Mouse (Mus musculus): ENCODE data around the gene Thnsl2. TPM values are rescaled to one million over a fixed set of nuclear protein-coding genes. Genes with fewer than 3 reads are reported as not detected.

Gene Thnsl2
- polyA plus RNA-seq, 1 experiment from 2014 or later: 3.9 TPM

GRCm38 (mm10) chr6:71125043-71125893 is 19.0 kb downstream of the Thnsl2 start:
- Histone ChIP-seq H3K4me2 (ENCODE audit: low read length) (no peak overlapping the region), H3K27me3 (ENCODE audit: control insufficient read depth, insufficient read depth, low read length) (no peaks in the 10 kb centered on the region), H3K4me3 (replicated peaks; ENCODE audit: low read depth, low read length) (no peak overlapping the region), H3K9me3 (ENCODE audit: control insufficient read depth, low read length) (no peaks in the 10 kb centered on the region), H3K36me3 (ENCODE audit: control insufficient read depth, insufficient read depth, low read length) (no peaks in the 10 kb centered on the region), H3K9ac (replicated peaks; ENCODE audit: low read length) (no peak overlapping the region), H3K4me1 (ENCODE audit: control insufficient read depth, insufficient read depth, low read length) (no peaks in the 10 kb centered on the region), H3K27ac (replicated peaks; ENCODE audit: low read depth, low read length) (no peak overlapping the region)
- 8% methylated on average over 3 of the region's 3 CpGs for WGBS
- ATAC-seq (ENCODE audit: low FRiP score, low TSS enrichment) (peak; percentile 34; the same call in 1 of the 2 replicates), DNase-seq (peak; percentile 91)

- DNase-seq: peak; percentile 14
- H3K4me3 ChIP-seq (replicated peaks; ENCODE audit: low read depth, low read length): no peak overlapping the region
- no peak overlapping the region for H3K27ac ChIP-seq (replicated peaks; ENCODE audit: low read depth, low read length)
- no peaks in the 10 kb centered on the region for H3K4me1 ChIP-seq (ENCODE audit: control insufficient read depth, insufficient read depth, low read length)
- ATAC-seq (ENCODE audit: low FRiP score, low TSS enrichment): no peak
- no peak overlapping the region for H3K4me2 ChIP-seq (ENCODE audit: low read length)
- H3K9ac ChIP-seq (replicated peaks; ENCODE audit: low read length): no peak overlapping the region
- no peaks in the 10 kb centered on the region for H3K36me3 ChIP-seq (ENCODE audit: control insufficient read depth, insufficient read depth, low read length)
- H3K9me3 ChIP-seq (ENCODE audit: control insufficient read depth, low read length): no peaks in the 10 kb centered on the region
- WGBS: 9% methylated on average over 8 of the region's 10 CpGs
- H3K27me3 ChIP-seq (ENCODE audit: control insufficient read depth, insufficient read depth, low read length): no peaks in the 10 kb centered on the region
These were observed 24.5 kb downstream of the Thnsl2 start for GRCm38 (mm10) chr6:71119577-71120254.

GRCm38 (mm10) chr6:71111419-71112113 is 32.7 kb downstream of the Thnsl2 start:
- no peak overlapping the region for H3K4me3 ChIP-seq (replicated peaks; ENCODE audit: low read depth, low read length)
- H3K9me3 ChIP-seq (ENCODE audit: control insufficient read depth, low read length): no peaks in the 10 kb centered on the region
- no peak overlapping the region for H3K9ac ChIP-seq (replicated peaks; ENCODE audit: low read length)
- DNase-seq (no peak), ATAC-seq (ENCODE audit: low FRiP score, low TSS enrichment) (no peak)
- no peak overlapping the region for H3K4me2 ChIP-seq (ENCODE audit: low read length)
- H3K27ac ChIP-seq (replicated peaks; ENCODE audit: low read depth, low read length): no peak overlapping the region
- WGBS: 64% methylated on average over 11 of the region's 11 CpGs
- no peaks in the 10 kb centered on the region for H3K27me3 ChIP-seq (ENCODE audit: control insufficient read depth, insufficient read depth, low read length)
- no peaks in the 10 kb centered on the region for H3K36me3 ChIP-seq (ENCODE audit: control insufficient read depth, insufficient read depth, low read length)
- no peaks in the 10 kb centered on the region for H3K4me1 ChIP-seq (ENCODE audit: control insufficient read depth, insufficient read depth, low read length)

- H3K4me3 ChIP-seq (replicated peaks; ENCODE audit: low read depth, low read length): no peak overlapping the region
- no peaks in the 10 kb centered on the region for H3K27me3 ChIP-seq (ENCODE audit: control insufficient read depth, insufficient read depth, low read length)
- H3K36me3 ChIP-seq (ENCODE audit: control insufficient read depth, insufficient read depth, low read length): no peaks in the 10 kb centered on the region
- no peak overlapping the region for H3K9ac ChIP-seq (replicated peaks; ENCODE audit: low read length)
- ATAC-seq (ENCODE audit: low FRiP score, low TSS enrichment): no peak
- H3K9me3 ChIP-seq (ENCODE audit: control insufficient read depth, low read length): no peaks in the 10 kb centered on the region
- H3K4me1 ChIP-seq (ENCODE audit: control insufficient read depth, insufficient read depth, low read length): no peaks in the 10 kb centered on the region
- H3K4me2 ChIP-seq (ENCODE audit: low read length): no peak overlapping the region
- WGBS: 84% methylated on average over 19 of the region's 19 CpGs
- no peak for DNase-seq
- no peak overlapping the region for H3K27ac ChIP-seq (replicated peaks; ENCODE audit: low read depth, low read length)
These were observed 37.9 kb downstream of the Thnsl2 start for GRCm38 (mm10) chr6:71106170-71106945.

GRCm38 (mm10) chr6:71096126-71096525 is 48.1 kb downstream of the Thnsl2 start:
- H3K4me2 ChIP-seq (ENCODE audit: low read length): no peak overlapping the region
- no peaks in the 10 kb centered on the region for H3K9me3 ChIP-seq (ENCODE audit: control insufficient read depth, low read length)
- WGBS: 88% methylated on average over 3 of the region's 3 CpGs
- no peak overlapping the region for H3K27ac ChIP-seq (replicated peaks; ENCODE audit: low read depth, low read length)
- no peaks in the 10 kb centered on the region for H3K4me1 ChIP-seq (ENCODE audit: control insufficient read depth, insufficient read depth, low read length)
- no peak overlapping the region for H3K9ac ChIP-seq (replicated peaks; ENCODE audit: low read length)
- DNase-seq (no peak), ATAC-seq (ENCODE audit: low FRiP score, low TSS enrichment) (no peak)
- H3K27me3 ChIP-seq (ENCODE audit: control insufficient read depth, insufficient read depth, low read length): no peaks in the 10 kb centered on the region
- H3K36me3 ChIP-seq (ENCODE audit: control insufficient read depth, insufficient read depth, low read length): no peaks in the 10 kb centered on the region
- no peak overlapping the region for H3K4me3 ChIP-seq (replicated peaks; ENCODE audit: low read depth, low read length)

- Histone ChIP-seq H3K9me3 (ENCODE audit: control insufficient read depth, low read length) (no peaks in the 10 kb centered on the region), H3K4me2 (ENCODE audit: low read length) (no peak overlapping the region), H3K4me1 (ENCODE audit: control insufficient read depth, insufficient read depth, low read length) (no peaks in the 10 kb centered on the region), H3K27me3 (ENCODE audit: control insufficient read depth, insufficient read depth, low read length) (no peaks in the 10 kb centered on the region), H3K36me3 (ENCODE audit: control insufficient read depth, insufficient read depth, low read length) (no peaks in the 10 kb centered on the region), H3K9ac (replicated peaks; ENCODE audit: low read length) (no peak overlapping the region), H3K27ac (replicated peaks; ENCODE audit: low read depth, low read length) (no peak overlapping the region), H3K4me3 (replicated peaks; ENCODE audit: low read depth, low read length) (no peak overlapping the region)
- WGBS: 66% methylated on average over 5 of the region's 5 CpGs
- DNase-seq (peak; percentile 33), ATAC-seq (ENCODE audit: low FRiP score, low TSS enrichment) (no peak)
These were observed 49.5 kb downstream of the Thnsl2 start for GRCm38 (mm10) chr6:71094693-71095092.

GRCm38 (mm10) chr6:71093686-71094085 is 50.6 kb downstream of the Thnsl2 start:
- Histone ChIP-seq H3K9me3 (ENCODE audit: control insufficient read depth, low read length) (no peaks in the 10 kb centered on the region), H3K27me3 (ENCODE audit: control insufficient read depth, insufficient read depth, low read length) (no peaks in the 10 kb centered on the region), H3K4me2 (ENCODE audit: low read length) (no peak overlapping the region), H3K36me3 (ENCODE audit: control insufficient read depth, insufficient read depth, low read length) (no peaks in the 10 kb centered on the region), H3K4me3 (replicated peaks; ENCODE audit: low read depth, low read length) (no peak overlapping the region), H3K27ac (replicated peaks; ENCODE audit: low read depth, low read length) (no peak overlapping the region), H3K9ac (replicated peaks; ENCODE audit: low read length) (no peak overlapping the region), H3K4me1 (ENCODE audit: control insufficient read depth, insufficient read depth, low read length) (no peaks in the 10 kb centered on the region)
- ATAC-seq (ENCODE audit: low FRiP score, low TSS enrichment): no peak
- WGBS: 92% methylated on average over 6 of the region's 6 CpGs
- no peak for DNase-seq

- DNase-seq: no peak
- no peaks in the 10 kb centered on the region for H3K27me3 ChIP-seq (ENCODE audit: control insufficient read depth, insufficient read depth, low read length)
- no peaks in the 10 kb centered on the region for H3K36me3 ChIP-seq (ENCODE audit: control insufficient read depth, insufficient read depth, low read length)
- no peak overlapping the region for H3K9ac ChIP-seq (replicated peaks; ENCODE audit: low read length)
- no peak for ATAC-seq (ENCODE audit: low FRiP score, low TSS enrichment)
- no peaks in the 10 kb centered on the region for H3K4me1 ChIP-seq (ENCODE audit: control insufficient read depth, insufficient read depth, low read length)
- H3K4me3 ChIP-seq (replicated peaks; ENCODE audit: low read depth, low read length): no peak overlapping the region
- WGBS: 94% methylated on average over 5 of the region's 5 CpGs
- no peak overlapping the region for H3K27ac ChIP-seq (replicated peaks; ENCODE audit: low read depth, low read length)
- H3K9me3 ChIP-seq (ENCODE audit: control insufficient read depth, low read length): peaks cover 8% of the 10 kb centered on the region; the same call in 1 of the 2 replicates
- H3K4me2 ChIP-seq (ENCODE audit: low read length): no peak overlapping the region
These were observed 53.8 kb downstream of the Thnsl2 start for GRCm38 (mm10) chr6:71090475-71090874.
